Mouse (Mus musculus) limb, embryonic 15.5 days (tissue): ENCODE measurements around the gene Cers6. TPM values are rescaled to one million over a fixed set of nuclear protein-coding genes. Genes with fewer than 3 reads are reported as not detected.
A peak's percentile ranks its signal among the peaks of the same experiment; 100 is the strongest.

Source experiments
- ATAC-seq: fragments of 200-750 bp; cut with Nextera tagmentation; 2 replicates; pipeline ENCODE4 v1.8.0; 2017; ENCODE audit warnings: low read depth, moderate TSS enrichment; ENCODE audit not compliant: insufficient number of reproducible peaks, low FRiP score, low TSS enrichment
- H3K27ac ChIP-seq: fragments of 300-500 bp; sonication (generic); 2 replicates; pipeline ENCODE4 v1.5.1; 2015; ENCODE audit warnings: moderate library complexity, mild to moderate bottlenecking, inconsistent platforms
- H3K27me3 ChIP-seq: fragments of 300-500 bp; sonication (generic); 2 replicates; pipeline ENCODE4 v1.6.1; 2015; ENCODE audit warnings: inconsistent platforms
- H3K36me3 ChIP-seq: fragments of 300-500 bp; sonication (generic); 2 replicates; pipeline ENCODE4 v1.6.1; 2015; ENCODE audit warnings: inconsistent platforms
- H3K4me1 ChIP-seq: fragments of 300-500 bp; sonication (generic); 2 replicates; pipeline ENCODE4 v1.6.1; 2015; ENCODE audit warnings: inconsistent platforms
- H3K4me2 ChIP-seq: fragments of 300-500 bp; sonication (generic); 2 replicates; pipeline ENCODE4 v1.6.1; 2015; ENCODE audit warnings: mild to moderate bottlenecking, inconsistent platforms
- H3K4me3 ChIP-seq: fragments of 300-500 bp; sonication (generic); 2 replicates; pipeline ENCODE4 v1.5.1; 2015; ENCODE audit warnings: mild to moderate bottlenecking, inconsistent platforms
- H3K9ac ChIP-seq: fragments of 300-500 bp; sonication (generic); 2 replicates; pipeline ENCODE4 v1.6.1; 2015; ENCODE audit warnings: inconsistent platforms
- H3K9me3 ChIP-seq: fragments of 300-500 bp; sonication (generic); 2 replicates; pipeline ENCODE4 v1.6.1; 2016; ENCODE audit warnings: inconsistent platforms
- WGBS: fragments of 180-500 bp; shearing (Covaris S2); methylation state at CpG from one replicate; pipeline ENCODE4 v1.1.7; 2015; 5-methylcytosine and 5-hydroxymethylcytosine counted together
- polyA plus RNA-seq: library from polyadenylated mRNA; unstranded; fragments of >200 nt; fragmentation: Nextera tagmentation; extraction: Ambion mirVana; gene quantifications from 2 replicates; pipeline ENCODE4 v1.2.1, GENCODE M21; 2015

Cers6 gene
- polyA plus RNA-seq, 1 experiment from 2014 or later: 27.6 TPM

GRCm38 (mm10) chr2:69086505-69087260, 225.4 kb downstream of the Cers6 start:
- Histone ChIP-seq H3K4me1 (0 out of 2 replicates have a peak, but pooled peaks cover 3% of the 10 kb centered on the region), H3K36me3 (no peaks in the 10 kb centered on the region), H3K27ac (no peak overlapping the region), H3K9me3 (no peaks in the 10 kb centered on the region), H3K9ac (no peak overlapping the region), H3K4me3 (no peak overlapping the region), H3K4me2 (no peak overlapping the region), H3K27me3 (no peaks in the 10 kb centered on the region)
- WGBS: 67% methylated on average over 8 of the region's 8 CpGs
- no peak for ATAC-seq

GRCm38 (mm10) chr2:69095836-69096235, 234.6 kb downstream of the Cers6 start:
- H3K4me3 ChIP-seq: no peak overlapping the region
- no peaks in the 10 kb centered on the region for H3K27me3 ChIP-seq
- no peak overlapping the region for H3K27ac ChIP-seq
- no peaks in the 10 kb centered on the region for H3K9me3 ChIP-seq
- H3K36me3 ChIP-seq: no peaks in the 10 kb centered on the region
- no peak overlapping the region for H3K9ac ChIP-seq
- no peaks in the 10 kb centered on the region for H3K4me1 ChIP-seq
- no peak overlapping the region for H3K4me2 ChIP-seq
- no peak for ATAC-seq

- Histone ChIP-seq H3K4me1 (no peaks in the 10 kb centered on the region), H3K36me3 (no peaks in the 10 kb centered on the region), H3K27ac (no peak overlapping the region), H3K4me2 (no peak overlapping the region), H3K9ac (no peak overlapping the region), H3K27me3 (no peaks in the 10 kb centered on the region), H3K9me3 (no peaks in the 10 kb centered on the region), H3K4me3 (no peak overlapping the region)
- ATAC-seq: no peak
- WGBS: 81% methylated on average over 4 of the region's 4 CpGs
Measured at GRCm38 (mm10) chr2:69096821-69097220, 235.6 kb downstream of the Cers6 start.

GRCm38 (mm10) chr2:69097526-69097925, 236.3 kb downstream of the Cers6 start:
- H3K36me3 ChIP-seq: no peaks in the 10 kb centered on the region
- H3K27me3 ChIP-seq: no peaks in the 10 kb centered on the region
- H3K9ac ChIP-seq: no peak overlapping the region
- H3K27ac ChIP-seq: no peak overlapping the region
- H3K4me3 ChIP-seq: no peak overlapping the region
- ATAC-seq: no peak
- H3K4me1 ChIP-seq: no peaks in the 10 kb centered on the region
- H3K9me3 ChIP-seq: no peaks in the 10 kb centered on the region
- H3K4me2 ChIP-seq: no peak overlapping the region
- WGBS: 82% methylated on average over 2 of the region's 2 CpGs

- ATAC-seq: no peak
- no peaks in the 10 kb centered on the region for H3K27me3 ChIP-seq
- H3K9ac ChIP-seq: no peak overlapping the region
- H3K4me3 ChIP-seq: no peak overlapping the region
- no peaks in the 10 kb centered on the region for H3K4me1 ChIP-seq
- 87% methylated on average over 3 of the region's 3 CpGs for WGBS
- H3K4me2 ChIP-seq: no peak overlapping the region
- no peaks in the 10 kb centered on the region for H3K9me3 ChIP-seq
- no peaks in the 10 kb centered on the region for H3K36me3 ChIP-seq
- no peak overlapping the region for H3K27ac ChIP-seq
Measured at GRCm38 (mm10) chr2:69098701-69099100, 237.5 kb downstream of the Cers6 start.

- Histone ChIP-seq H3K36me3 (no peaks in the 10 kb centered on the region), H3K4me2 (no peak overlapping the region), H3K9me3 (no peaks in the 10 kb centered on the region), H3K27ac (no peak overlapping the region), H3K9ac (no peak overlapping the region), H3K27me3 (no peaks in the 10 kb centered on the region), H3K4me1 (no peaks in the 10 kb centered on the region), H3K4me3 (no peak overlapping the region)
- 96% methylated on average over 7 of the region's 7 CpGs for WGBS
- ATAC-seq: no peak
Measured at GRCm38 (mm10) chr2:69099147-69099546, 237.9 kb downstream of the Cers6 start.

- no peaks in the 10 kb centered on the region for H3K36me3 ChIP-seq
- H3K9ac ChIP-seq: no peak overlapping the region
- no peaks in the 10 kb centered on the region for H3K4me1 ChIP-seq
- no peak overlapping the region for H3K4me2 ChIP-seq
- no peak overlapping the region for H3K4me3 ChIP-seq
- no peaks in the 10 kb centered on the region for H3K27me3 ChIP-seq
- no peak overlapping the region for H3K27ac ChIP-seq
- no peaks in the 10 kb centered on the region for H3K9me3 ChIP-seq
- ATAC-seq: no peak
- WGBS: 16% methylated on average over 3 of the region's 3 CpGs
Measured at GRCm38 (mm10) chr2:69100706-69101105, 239.5 kb downstream of the Cers6 start.

GRCm38 (mm10) chr2:69103526-69103925, 242.3 kb downstream of the Cers6 start:
- Histone ChIP-seq H3K27ac (no peak overlapping the region), H3K4me2 (no peak overlapping the region), H3K4me1 (no peaks in the 10 kb centered on the region), H3K9me3 (no peaks in the 10 kb centered on the region), H3K4me3 (no peak overlapping the region), H3K36me3 (no peaks in the 10 kb centered on the region), H3K9ac (no peak overlapping the region), H3K27me3 (no peaks in the 10 kb centered on the region)
- 77% methylated on average over 3 of the region's 3 CpGs for WGBS
- no peak for ATAC-seq

GRCm38 (mm10) chr2:69104511-69105145, 243.4 kb downstream of the Cers6 start:
- ATAC-seq: no peak
- Histone ChIP-seq H3K27me3 (no peaks in the 10 kb centered on the region), H3K4me2 (no peak overlapping the region), H3K9ac (no peak overlapping the region), H3K27ac (no peak overlapping the region), H3K9me3 (no peaks in the 10 kb centered on the region), H3K4me1 (peaks cover 9% of the 10 kb centered on the region), H3K36me3 (no peaks in the 10 kb centered on the region), H3K4me3 (no peak overlapping the region)
- WGBS: 79% methylated on average over 10 of the region's 10 CpGs

GRCm38 (mm10) chr2:69109246-69109645, 248.0 kb downstream of the Cers6 start:
- Histone ChIP-seq H3K27me3 (no peaks in the 10 kb centered on the region), H3K4me1 (peaks cover 12% of the 10 kb centered on the region), H3K9me3 (no peaks in the 10 kb centered on the region), H3K4me3 (no peak overlapping the region), H3K9ac (no peak overlapping the region), H3K36me3 (no peaks in the 10 kb centered on the region), H3K27ac (peak overlapping the region; percentile 28), H3K4me2 (0 out of 2 replicates have a peak overlapping the region, but pooled peaks have one; percentile 8)
- 40% methylated on average over 5 of the region's 5 CpGs for WGBS
- ATAC-seq: no peak

- no peak for ATAC-seq
- Histone ChIP-seq H3K9me3 (no peaks in the 10 kb centered on the region), H3K4me3 (no peak overlapping the region), H3K27me3 (no peaks in the 10 kb centered on the region), H3K27ac (peak overlapping the region; percentile 28; the same call in 1 of the 2 replicates), H3K36me3 (no peaks in the 10 kb centered on the region), H3K4me1 (peaks cover 12% of the 10 kb centered on the region), H3K9ac (no peak overlapping the region), H3K4me2 (0 out of 2 replicates have a peak overlapping the region, but pooled peaks have one; percentile 8)
- WGBS: 37% methylated on average over 7 of the region's 7 CpGs
Measured at GRCm38 (mm10) chr2:69109710-69110109, 248.5 kb downstream of the Cers6 start.

GRCm38 (mm10) chr2:69112609-69113008, 251.4 kb downstream of the Cers6 start:
- Histone ChIP-seq H3K27ac (no peak overlapping the region), H3K36me3 (no peaks in the 10 kb centered on the region), H3K4me3 (no peak overlapping the region), H3K4me2 (no peak overlapping the region), H3K27me3 (no peaks in the 10 kb centered on the region), H3K4me1 (peaks cover 12% of the 10 kb centered on the region), H3K9me3 (peaks cover 6% of the 10 kb centered on the region; the same call in 1 of the 2 replicates), H3K9ac (no peak overlapping the region)
- WGBS: 88% methylated on average over 5 of the region's 5 CpGs
- ATAC-seq: no peak
